Mouse (Mus musculus) liver, adult 2 months (tissue): ENCODE data around the gene Chchd3.

Experiments
- CTCF ChIP-seq: fragments of 200-500 bp; IDR thresholded peaks from 2 replicates; pipeline ENCODE4 v1.5.1; 2011; ENCODE audit warnings: low read depth, low read length, control low read depth
- POLR2A ChIP-seq: fragments of 200-500 bp; IDR thresholded peaks from 2 replicates; pipeline ENCODE4 v1.6.1; 2011; ENCODE audit warnings: low read length, control low read depth; ENCODE audit not compliant: insufficient read depth; ENCODE audit errors: extremely low read depth

GRCm38 (mm10) chr6:32888894-32889529 lies 171.0 kb downstream of the Chchd3 start:
- TF ChIP-seq POLR2A: no peak
- no peak for TF ChIP-seq CTCF
